Mouse (Mus musculus) c-Kit-positive CD71-positive TER-119-positive erythroid progenitor cells, embryonic 14.5 days (primary cell): ENCODE measurements around the gene Rap1gap.

Experiments used
- DNase-seq: peaks from one replicate; pipeline ENCODE4 v3.0.0-alpha.2; 2013; ENCODE audit warnings: low spot score

The Rap1gap gene

DNA sequence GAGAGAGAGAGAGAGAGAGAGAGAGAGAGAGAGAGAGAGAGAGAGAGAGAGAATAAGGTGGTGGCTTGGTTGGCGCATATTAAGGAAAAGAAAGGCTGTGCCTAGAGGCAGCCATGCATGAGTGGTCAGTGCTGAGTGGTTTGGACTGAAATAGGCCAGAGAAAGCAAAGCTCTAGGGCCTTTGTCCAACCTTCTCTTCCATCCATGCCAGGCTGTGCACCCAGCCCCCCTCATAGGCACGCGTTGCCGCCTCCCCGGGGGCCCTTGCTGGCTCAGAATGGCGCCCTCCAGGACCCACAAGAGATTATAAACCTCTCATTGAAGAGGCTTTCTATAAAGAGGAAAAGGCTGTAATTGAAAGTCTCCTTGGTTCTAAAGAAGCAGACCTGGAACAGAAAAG lies 3.0 kb upstream of the Rap1gap start:
- no peak for DNase-seq

DNA sequence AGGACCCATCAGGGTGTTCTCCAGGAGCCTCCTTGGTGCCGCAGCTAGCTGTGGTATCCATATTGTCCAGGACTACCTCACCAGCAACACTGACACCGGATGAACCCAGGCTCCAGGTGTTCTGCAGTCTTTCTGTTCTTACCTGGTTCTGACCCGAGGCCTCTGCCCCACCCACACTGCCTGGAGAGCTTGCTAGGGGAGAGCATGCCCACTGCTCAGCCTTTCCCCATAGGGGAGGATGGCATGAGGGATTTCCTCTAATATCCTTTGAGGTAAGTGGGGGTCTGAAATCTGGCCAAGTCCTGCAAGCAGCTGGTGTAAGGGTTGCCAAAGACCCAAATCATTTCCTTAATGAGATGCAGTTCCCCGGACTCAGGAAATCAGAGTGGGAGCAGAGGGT lies 1.0 kb upstream of the Rap1gap start:
- DNase-seq: no peak

DNA sequence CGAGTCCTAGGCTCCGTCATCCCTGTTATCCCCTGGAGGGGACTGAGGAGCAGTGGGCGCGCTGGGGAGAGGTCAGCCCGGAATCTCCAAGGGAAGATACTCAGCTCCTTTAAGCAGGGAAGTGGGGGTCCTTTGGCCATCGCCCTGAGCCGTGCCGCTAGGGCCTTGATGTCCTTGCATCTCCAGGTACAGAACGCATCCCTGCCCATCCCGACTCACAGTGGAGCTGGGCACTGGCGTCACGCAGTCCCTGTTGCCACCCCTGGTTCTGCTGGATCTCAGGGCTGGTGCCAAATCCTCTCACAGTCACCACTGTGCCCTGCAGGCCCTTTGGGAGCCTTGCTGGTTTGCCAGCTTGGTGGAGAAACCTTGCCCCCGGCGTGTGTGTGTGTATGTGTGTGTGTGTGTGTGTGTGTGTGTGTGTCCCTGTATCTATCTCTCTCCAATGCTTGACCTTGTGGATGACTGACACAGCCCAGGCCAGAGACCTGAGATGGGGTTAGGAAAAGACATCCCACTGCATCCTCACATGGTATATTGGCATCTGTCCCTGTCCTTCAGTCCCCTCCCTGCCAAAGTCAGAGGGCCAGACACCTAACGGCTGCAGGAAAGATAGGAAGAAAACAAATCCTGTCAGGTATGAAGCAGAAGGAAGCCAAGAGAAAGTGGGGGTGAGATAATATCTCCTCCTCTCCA lies 602 bp downstream of the Rap1gap start:
- DNase-seq: no peak

DNA sequence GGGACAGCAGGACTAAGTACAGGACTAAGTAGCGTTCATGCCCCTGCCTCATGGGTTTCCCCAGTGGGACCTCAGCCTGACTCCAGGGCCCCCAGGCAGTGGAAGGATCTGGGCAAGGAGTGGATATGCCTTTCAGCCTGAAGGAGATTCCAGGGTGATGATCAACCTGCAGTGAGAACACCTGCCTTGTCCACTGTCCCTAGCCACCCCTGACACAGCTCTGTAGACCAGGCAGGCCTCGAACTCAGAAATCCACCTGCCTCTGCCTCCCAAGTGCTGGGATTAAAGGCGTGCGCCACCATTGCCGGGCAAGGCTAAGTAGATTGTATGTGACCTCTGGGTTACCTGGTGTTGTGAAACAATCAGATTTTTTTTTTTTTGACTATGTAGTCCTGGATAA lies 1.3 kb downstream of the Rap1gap start:
- DNase-seq: no peak

DNA sequence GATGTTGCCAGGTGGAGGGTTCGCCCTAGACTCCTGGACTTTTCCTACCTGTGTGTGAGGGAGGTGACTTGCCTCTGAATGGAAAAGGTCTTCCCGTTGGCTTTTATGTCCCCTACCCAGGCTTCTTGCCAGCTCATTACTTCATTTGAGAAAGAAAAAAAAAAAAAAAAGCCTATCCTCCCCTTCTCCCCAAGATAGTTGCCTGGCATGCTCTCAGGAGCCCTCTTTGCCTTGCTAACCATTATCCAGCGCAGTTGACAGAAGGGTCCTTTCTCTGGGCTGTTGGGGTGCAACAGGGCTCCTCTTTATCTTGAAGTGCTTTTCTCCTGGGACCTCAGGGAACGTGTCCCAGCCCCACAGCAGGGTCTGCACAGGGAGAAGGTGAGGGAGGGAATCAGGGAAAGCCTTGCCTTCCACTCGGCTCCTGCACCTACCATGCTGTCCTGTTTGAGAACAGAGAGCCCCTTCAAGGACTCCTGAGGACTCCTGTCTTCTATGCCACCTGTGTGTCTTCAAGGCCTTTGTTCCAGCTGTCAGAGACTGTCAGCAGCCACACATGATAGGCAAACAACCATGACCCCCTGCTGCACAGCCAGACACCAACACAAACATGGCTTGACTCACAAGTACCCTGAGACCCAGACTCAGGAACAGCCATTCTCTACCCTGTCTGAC lies 1.9 kb downstream of the Rap1gap start:
- DNase-seq: no peak

DNA sequence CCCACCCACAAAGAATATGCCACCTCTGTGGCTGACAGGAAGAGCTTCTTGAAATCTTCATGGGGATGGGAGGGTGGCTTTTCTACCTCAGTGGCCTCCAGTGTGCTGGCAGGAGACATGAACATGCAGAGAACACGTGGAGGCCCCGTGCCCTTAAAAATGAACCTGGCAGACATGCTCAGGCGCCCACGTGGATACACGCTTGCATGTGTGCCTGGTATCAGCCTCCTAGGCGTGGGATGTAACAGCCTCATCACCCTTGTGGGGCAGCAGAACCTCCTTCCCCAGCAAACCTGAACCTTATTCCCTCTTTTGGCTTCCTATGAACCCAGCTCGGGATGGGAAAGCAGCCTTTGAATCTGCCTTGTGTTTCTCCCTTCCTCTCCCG lies 2.4 kb downstream of the Rap1gap start:
- DNase-seq: no peak

DNA sequence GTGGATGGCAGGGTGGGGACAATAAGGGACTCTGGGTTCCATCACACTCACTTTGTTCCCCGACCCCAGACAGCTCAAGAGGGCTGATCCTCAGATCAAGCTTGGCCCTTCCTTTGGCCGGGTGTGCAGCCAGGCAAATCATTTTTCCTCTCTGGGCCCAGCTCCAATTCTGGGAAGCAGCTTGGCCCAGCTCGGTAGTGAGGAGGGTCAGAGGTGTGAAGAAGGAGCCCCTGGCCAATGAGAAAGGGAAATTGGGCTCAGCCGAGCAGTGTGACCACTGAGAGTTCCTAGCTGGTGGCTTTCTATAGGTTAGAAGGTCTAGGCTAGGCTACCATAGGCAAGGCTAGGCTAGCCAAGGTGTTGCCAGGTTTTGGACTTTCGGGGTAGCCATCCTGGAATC lies 3.2 kb downstream of the Rap1gap start:
- DNase-seq: no peak

DNA sequence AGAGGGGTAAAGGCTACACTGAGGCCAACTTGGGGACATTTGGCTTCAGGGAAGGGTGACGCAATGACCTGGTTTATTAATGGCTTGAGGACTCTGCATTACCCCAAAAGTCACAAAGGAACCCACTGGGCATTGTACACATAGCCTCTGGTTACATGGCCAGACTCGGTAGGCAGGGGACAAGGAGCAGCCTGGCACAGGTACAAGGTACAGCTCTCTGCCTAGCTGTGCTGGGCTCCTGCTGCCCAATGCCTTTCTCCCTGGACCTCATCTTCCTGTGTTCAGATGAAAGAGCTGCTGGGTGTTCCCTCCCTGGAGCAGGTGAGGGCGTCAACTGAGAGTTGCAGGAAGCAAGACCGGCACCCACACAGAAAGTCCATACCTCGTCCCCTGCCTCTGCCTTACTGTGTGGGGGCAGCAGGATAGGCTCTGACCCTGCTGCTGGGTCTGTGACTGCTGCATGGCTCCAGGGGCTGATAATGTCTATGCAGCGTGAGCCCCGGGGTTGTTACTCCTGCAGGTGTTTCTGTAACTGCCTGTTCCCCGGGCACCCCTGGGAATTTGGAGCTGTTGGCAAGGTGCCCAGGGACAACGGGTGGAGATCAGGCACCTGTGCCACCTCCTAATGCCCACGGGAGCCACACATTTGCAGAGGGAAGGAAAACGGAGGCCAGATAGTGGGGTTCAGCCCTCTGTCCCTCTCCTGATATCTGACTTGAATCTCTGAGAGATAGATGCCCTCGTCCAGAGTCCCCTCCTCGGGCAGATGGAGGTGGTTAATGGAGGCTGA lies 7.4 kb downstream of the Rap1gap start:
- DNase-seq: no peak

DNA sequence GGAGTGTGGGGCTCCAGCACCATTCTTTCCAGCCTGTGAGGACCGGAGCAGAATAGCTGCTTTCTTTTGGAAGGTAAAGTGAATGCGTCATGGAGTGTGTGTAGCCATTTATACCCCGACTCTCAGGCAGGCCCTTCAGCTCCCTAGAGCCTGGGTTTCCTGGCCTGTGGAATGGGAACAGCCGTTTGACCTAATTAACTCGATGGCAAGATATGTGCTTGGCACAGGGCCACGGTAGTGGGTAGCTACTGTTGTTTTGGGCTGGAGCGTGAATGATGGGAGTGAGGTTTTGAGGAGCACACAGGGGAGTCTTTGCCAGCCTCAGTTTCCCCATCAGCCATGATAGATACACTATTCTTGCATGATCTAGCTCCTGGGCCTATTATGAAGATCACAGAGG lies 11.0 kb downstream of the Rap1gap start:
- DNase-seq: no peak

DNA sequence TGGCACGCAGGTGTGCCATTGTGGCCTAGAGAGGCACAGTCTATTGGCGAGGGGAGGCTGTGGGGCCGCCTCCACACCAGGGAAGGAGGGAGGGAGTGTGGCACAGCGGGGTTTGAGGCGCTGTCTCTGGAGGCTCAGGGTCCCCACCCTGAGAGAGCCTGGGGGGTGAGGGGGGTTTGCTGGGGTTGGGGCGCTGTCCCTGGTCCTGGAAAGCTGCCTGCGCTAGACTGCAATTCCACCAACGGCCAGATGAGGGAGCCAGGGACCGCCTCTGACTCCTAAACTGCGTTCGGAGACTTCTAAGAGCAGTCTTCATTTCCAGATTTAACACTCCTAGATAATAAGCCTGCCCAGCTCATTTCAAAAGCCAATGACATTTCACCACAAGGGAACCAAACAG lies 11.5 kb downstream of the Rap1gap start:
- peak; percentile 59 for DNase-seq

DNA sequence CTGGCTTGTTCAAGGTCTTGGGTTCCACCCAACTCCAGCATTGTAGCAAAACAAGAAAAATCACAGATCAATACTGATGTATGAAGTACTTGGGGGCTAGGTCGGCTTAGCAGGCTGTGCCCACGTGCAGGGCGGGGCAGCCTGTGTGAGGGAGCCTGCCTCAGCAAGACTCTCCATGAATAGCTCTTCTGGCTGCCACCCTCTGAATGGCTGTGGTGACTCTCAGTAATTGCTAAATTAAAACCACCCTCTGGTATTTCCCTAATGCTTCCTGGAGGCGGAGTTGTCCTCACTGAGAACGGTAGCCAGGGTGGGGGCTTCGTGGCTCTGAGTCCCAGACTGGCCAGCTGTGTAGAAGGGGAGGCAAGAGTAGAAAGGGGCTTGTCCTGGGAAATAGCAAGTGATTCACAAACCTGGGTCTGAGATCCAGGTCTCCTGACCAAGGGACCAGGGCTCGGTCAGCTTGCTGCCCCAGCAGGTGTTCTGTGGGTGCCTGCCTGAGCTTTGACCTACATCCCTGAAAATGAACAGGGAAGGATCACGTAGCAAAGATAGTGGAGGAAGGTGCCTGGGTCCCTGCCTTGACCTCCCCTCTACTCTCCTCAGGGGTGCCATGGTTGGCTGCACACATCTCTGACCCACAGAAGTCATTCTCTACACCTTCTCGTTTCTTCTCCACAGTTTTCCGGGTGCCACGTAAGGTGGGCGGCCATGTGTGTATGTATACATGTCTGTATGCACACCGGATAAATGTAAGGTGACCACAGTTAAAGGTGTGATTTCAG lies 12.4 kb downstream of the Rap1gap start:
- DNase-seq: no peak

DNA sequence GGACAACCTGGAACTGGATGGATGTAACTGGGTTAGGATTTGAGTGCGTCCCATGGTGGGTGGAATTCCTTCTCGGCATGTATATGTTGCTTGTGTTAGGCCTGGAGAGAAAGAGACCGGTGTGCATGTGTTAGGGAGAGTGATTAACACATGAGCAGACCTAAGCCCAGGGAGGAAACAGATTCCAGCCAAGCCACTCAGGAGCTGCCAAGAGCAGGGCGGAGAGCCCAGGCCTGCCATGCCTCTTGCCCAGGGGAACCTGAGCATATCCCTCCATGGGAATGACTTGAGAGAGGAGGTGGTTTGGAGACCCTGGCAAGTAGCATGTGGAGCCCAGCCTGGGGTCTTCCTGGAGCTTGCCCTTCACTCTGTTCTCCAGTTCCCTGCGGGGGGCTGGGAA lies 13.4 kb downstream of the Rap1gap start:
- no peak for DNase-seq

DNA sequence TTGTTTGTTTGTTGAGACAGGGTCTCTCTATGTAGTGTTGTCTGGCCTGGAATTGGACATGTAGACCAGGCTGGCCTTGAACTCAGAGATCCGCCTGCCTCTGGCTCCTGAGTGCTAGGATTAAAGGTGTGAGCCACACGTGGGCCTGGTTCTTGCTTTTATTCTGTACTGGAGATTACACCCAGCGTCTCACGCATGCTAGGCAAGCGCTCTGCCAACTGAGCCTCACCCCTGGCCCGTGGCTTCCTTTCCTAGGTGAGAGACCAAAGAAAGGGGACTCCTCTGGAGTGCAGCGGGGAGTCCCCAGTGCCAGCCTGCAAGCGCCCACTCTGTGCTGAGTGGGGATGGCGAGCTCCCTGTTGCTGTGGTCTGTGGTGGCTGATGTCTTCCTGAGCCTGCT lies 14.0 kb downstream of the Rap1gap start:
- DNase-seq: no peak

DNA sequence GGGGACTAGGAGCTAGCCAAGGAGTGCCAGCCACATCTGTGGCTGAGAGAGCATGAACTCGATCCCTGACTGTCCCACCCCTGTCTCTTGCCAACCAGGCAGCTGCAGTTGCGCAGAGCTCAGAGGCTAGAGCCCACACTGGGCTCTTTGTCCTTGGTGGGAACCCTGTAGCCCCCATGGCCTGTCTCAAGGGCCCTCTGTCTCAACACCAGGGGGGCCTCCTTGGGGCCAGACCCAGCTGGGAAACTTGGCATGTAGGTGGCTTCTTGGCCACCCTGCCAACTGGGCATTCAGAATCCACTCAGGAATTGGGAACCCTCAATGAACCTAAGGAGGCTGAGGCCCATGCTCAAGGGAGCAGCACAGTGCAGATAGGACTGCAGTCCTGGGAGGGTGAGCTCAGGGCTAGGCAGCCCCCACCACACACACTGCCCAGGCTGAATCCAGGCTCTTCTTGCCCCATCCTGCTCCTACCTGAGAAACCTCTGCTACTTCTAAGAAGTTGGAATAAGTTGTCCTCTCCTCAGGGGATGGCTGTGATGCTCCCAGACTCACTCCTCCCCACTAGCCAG lies 15.5 kb downstream of the Rap1gap start:
- DNase-seq: no peak

DNA sequence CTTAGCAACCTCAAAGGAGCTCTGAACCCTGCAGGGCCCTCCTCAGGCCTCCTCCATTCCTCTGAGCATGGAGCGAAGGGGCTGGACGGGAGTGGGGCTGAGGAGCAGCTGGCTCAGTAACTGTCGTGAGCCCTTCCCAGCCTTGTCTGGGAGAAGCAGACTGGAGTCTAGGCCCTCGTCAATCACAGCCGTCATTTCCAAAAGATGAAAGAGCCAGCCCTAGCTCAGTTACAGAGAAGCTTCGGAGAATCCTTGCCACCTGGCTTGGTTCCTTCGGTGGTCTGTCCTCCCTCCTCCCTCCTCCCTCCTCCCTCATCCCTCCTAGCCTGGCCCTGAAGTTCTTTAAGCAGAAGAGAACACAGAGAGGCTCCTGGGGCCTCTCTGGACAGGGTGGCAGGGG lies 16.2 kb downstream of the Rap1gap start:
- DNase-seq: no peak

DNA sequence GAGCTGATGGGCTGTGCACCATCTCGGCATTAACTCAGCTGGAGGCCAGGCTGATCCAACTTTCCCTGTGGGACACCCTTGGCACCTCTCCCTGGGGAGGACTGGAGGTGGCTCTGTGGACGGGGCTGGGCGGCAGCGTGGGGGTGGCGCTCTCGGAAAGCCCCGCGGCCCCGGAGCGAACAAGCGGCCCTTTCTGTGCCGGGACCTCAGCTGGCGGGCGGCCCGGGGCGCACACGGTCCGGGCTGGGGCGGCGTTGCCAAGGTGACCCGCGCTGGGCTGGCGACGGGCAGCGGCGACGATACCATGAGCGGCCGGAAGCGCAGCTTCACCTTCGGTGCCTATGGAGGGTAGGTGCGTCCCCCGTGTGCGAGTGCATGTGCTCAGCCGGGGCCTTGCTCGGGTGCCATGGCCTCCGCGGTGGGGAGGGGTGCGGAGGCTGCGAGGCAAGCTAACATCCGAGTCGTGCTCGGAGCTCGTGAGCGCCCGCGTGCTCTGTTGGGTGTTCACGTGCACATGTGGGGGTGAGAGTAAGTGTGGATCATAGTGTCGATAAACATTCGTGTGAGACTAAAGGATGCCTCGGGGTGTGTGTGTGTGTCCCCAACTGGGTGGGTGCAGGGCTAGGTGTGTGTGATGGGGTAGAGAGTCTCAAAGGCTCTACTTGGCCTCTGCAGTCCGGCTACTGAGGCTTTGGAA lies 17.0 kb downstream of the Rap1gap start:
- no peak for DNase-seq

DNA sequence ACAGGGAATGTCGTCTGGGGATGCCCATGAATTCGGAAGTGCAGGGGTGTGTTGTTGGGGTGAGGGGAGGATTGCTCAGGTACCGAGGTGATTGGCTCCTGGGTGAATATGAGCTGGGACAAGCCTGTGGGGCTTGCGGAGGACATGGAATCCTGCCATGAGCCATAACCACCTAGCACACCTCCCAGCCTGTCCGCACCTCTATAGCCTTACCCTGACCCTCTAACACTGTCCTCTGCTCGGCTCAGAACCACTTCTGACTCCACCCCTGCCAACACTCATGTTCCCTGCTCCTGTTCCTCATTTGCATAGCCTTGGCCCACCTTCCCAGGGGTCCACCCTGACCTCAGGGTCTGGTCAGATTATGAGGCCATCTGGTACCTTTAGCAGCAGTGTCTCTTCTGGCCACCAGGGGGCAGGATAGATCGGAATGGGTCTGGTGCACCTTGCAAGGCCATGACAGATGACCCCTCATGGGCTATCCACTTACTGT lies 18.5 kb downstream of the Rap1gap start:
- peak; percentile 25 for DNase-seq

DNA sequence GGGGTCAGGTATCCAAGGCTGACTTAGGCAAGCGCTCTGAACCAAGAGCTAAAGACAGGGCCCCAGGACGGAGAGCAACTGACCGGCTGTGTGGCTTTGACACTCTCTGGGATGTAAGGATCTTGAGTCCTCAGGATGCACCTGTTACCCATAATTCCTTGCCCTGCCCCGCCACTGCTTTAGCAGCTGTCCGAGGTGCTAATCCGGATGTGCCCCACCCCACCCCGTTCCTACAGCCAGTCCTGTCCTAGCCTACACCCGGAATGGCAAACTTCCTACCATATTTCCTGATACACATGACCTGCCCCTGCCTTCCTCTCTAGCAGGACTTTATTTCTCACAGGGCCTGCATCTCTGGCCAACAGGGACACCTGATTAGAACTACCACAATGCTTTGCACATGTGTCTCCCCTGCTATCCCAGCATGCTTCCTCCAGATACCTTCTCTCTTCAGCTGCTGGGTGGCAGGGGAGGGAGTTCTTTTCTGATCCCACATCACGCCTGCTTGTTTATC lies 20.4 kb downstream of the Rap1gap start:
- no peak for DNase-seq

DNA sequence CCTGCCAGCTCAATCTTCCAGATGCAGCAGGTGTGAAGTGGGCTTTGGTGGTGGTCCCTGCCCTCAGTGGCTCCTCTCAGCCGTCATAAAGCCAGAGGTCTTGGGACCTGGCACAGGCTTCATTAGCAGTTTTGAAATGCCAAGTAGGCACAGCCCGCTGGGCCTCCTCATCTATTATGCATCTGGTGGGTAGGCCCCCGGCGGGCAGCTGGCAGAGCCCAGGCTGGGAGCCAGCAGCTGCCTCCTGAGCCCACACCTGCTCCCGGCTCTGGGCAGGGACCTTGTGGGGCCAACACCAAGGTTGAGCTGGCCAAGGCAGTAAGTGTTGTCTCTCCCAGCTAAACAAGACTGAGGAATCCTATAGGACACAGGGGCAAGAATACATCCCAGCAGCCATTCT lies 21.8 kb downstream of the Rap1gap start:
- no peak for DNase-seq

DNA sequence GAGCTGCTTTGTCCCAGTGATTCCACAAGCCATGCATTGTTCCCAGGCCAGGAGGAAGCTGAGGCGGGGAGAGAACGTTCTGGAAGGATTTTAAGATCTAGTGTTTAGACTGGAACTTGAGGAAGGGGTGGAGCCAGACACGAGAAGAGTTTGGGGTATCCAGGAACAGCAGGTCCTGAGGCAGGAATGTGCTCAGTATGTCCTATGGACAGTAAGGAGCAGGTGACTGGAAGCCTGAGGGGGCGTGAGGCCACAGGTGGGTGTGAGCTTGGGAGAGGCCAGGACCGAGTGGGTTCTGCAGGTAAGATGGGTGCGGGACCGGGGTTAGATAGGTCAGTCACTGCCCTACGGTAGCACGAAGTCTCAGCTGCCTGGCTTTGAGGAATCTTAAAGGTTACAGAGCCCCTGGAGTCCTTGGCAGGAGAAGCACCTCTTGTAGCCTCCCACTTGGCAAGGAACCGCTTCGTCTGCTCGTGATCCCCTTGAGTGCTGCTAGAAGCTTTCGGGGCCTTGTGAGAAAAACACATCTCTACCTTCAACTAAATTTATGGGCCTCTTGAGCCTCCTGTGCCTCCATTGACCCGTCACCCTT lies 22.8 kb downstream of the Rap1gap start:
- no peak for DNase-seq
